Mouse (Mus musculus) testis, adult 2 months (tissue): ENCODE measurements around the gene Ntn1.

Source experiments
- CTCF ChIP-seq: fragments of 200-500 bp; IDR thresholded peaks from 2 replicates; pipeline ENCODE4 v1.5.1; 2012; ENCODE audit warnings: low read depth, mild to moderate bottlenecking, inconsistent platforms, low read length, moderate library complexity; ENCODE audit not compliant: control insufficient read depth, insufficient read depth, insufficient replicate concordance
- POLR2A ChIP-seq: fragments of 200-500 bp; IDR thresholded peaks from 2 replicates; pipeline ENCODE4 v1.6.1; 2012; ENCODE audit warnings: low read depth, mild to moderate bottlenecking, inconsistent platforms, low read length, moderate library complexity; ENCODE audit not compliant: control insufficient read depth

DNA sequence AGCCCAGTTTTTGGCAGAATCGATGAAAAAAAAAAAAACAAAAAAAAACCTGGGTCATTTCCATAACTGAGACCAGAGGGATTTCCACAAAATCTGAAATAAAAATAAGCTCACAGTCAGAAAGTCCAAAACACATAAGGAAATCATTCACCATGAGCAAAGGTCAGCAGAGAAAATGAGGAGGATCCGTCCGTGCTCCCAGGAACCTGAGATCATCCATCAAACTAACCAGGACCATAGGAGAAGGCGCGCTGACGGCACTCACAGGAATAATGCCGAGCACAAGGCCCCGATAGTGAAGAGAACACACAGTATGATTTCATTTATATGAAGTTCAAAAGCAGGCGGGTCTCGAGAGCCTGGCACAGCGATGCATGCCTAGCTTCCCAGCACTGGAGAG lies 29.0 kb downstream of the Ntn1 start:
- TF ChIP-seq CTCF (no peak), POLR2A (no peak)
